Mouse (Mus musculus) liver, postnatal 0 days (tissue): ENCODE measurements at regions not wholly inside any gene's neighbourhood (a gene's known extent, or its start where the extent isn't known, plus 50 kb on each side); places are given as distances from the start of the nearest gene placed in this dataset.

Experiments
- CTCF ChIP-seq: sonication (generic); IDR thresholded peaks from 2 replicates; pipeline ENCODE4 v1.5.1; 2016; ENCODE audit warnings: antibody characterized with exemption, low read depth
- EP300 ChIP-seq: IDR thresholded peaks from 2 replicates; pipeline ENCODE4 v1.6.1; 2016; ENCODE audit warnings: antibody characterized with exemption, low read depth, mild to moderate bottlenecking

- TF ChIP-seq EP300 = no peak
- TF ChIP-seq CTCF = no peak
These were observed 282.8 kb upstream of the Mctp2 start for GRCm38 (mm10) chr7:72589241-72589668.
